Mouse (Mus musculus): ENCODE measurements around the gene Kctd2.

DNA sequence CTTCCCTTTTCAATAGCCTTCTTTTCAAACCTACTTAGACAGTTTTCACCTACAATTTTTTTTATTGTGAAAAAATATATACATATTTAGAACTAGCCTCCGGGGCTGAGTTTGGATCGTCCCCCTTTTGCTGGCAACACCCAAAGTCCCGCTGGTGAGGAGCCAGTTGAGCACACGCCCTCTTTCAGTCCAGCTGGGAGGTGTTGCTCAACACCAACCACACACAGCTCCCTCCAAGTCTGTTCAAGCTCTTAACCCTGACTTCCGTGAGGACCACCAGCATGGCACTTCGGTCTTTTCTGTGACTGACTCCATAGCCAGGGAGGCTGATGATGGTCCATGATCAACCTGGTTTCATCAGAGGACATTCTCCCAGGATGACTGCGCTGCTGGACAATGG is 21.8 kb upstream of the Kctd2 start:
- TF ChIP-seq CTCF (IDR thresholded peaks at IDR 0.05; ENCODE audit: low read depth, low read length) (no peak), POLR2A (IDR thresholded peaks at IDR 0.05; ENCODE audit: borderline replicate concordance, low read depth, low read length) (no peak)

Data from bone marrow macrophage, adult 2 months (primary cell).